23 mouse cellular contexts compared by ENCODE assay signal in the genomic region with DNA sequence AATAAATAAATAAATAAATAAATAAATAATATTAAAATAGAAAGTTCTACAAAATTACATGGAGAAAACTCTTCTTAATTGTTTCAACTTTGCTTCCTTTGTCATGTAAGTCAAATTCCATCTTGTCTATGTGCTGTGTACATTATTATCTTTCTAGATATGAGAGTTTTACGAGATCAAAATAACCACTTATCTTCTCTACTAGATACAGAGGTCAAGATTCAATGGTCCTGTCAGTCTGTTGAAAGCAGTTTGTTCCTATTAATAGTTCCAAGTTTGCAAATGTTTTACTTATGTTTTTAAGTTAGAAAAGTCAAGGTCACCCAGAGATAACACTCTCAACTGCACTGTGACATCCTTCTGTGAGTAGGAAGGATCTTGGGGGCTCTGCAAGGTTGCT.
"Had no signal": no experiment of that assay in that cellular context is flagged by ENCODE, and none has a peak within 500 bp of the region (broad histone marks: within the 10 kb centered on the region; RNA-seq: fewer than 3 reads in every experiment).

No protein-coding gene starts in this region.

- ATAC-seq: liver, embryonic 12.5 days; midbrain, embryonic 13.5 days; midbrain, embryonic 16.5 days had no signal

- H3K9ac ChIP-seq: limb, embryonic 13.5 days; liver, embryonic 12.5 days; liver, embryonic 15.5 days; lung, embryonic 15.5 days; midbrain, embryonic 13.5 days; neural tube, embryonic 13.5 days had no signal

- H3K9me3 ChIP-seq: limb, embryonic 13.5 days; liver, embryonic 12.5 days; liver, embryonic 15.5 days; lung, embryonic 15.5 days; megakaryocyte, embryonic 14.5 days; midbrain, embryonic 10.5 days; midbrain, embryonic 13.5 days; neural tube, embryonic 13.5 days had no signal

- H3K4me2 ChIP-seq: limb, embryonic 13.5 days; liver, embryonic 12.5 days; liver, embryonic 15.5 days; lung, embryonic 15.5 days; midbrain, embryonic 13.5 days; neural tube, embryonic 13.5 days had no signal

- DNase-seq: kidney, postnatal 10 days; kidney, postnatal 36 days; layer of hippocampus, postnatal 36 days; left cerebral cortex, postnatal 4 days; liver; lung, adult 18-20 months; lung, postnatal 10 days; lung, postnatal 36 days; retina, postnatal 1 day; right cerebral cortex, postnatal 25 days; thymus, adult 18-20 months; thymus, postnatal 36 days had no signal

- H3K27me3 ChIP-seq: limb, embryonic 13.5 days; liver, embryonic 12.5 days; liver, embryonic 15.5 days; lung, embryonic 15.5 days; megakaryocyte, embryonic 14.5 days; midbrain, embryonic 13.5 days; neural tube, embryonic 13.5 days had no signal

- H3K4me3 ChIP-seq: left cerebral cortex, adult 2 months; limb, embryonic 13.5 days; liver, embryonic 12.5 days; liver, embryonic 15.5 days; lung, embryonic 15.5 days; megakaryocyte, embryonic 14.5 days; midbrain, embryonic 10.5 days; midbrain, embryonic 13.5 days; myocyte; neural tube, embryonic 13.5 days had no signal

- H3K27ac ChIP-seq: left cerebral cortex, adult 2 months; limb, embryonic 13.5 days; liver, embryonic 12.5 days; liver, embryonic 15.5 days; lung, embryonic 15.5 days; midbrain, embryonic 10.5 days; midbrain, embryonic 13.5 days; neural tube, embryonic 13.5 days had no signal

- H3K36me3 ChIP-seq: limb, embryonic 13.5 days; liver, embryonic 12.5 days; liver, embryonic 15.5 days; lung, embryonic 15.5 days; midbrain, embryonic 10.5 days; midbrain, embryonic 13.5 days; neural tube, embryonic 13.5 days had no signal

- H3K4me1 ChIP-seq: liver, embryonic 12.5 days; liver, embryonic 15.5 days had no signal
